Mouse (Mus musculus): ENCODE results near the gene Wnt16. TPM values are rescaled to one million over a fixed set of nuclear protein-coding genes. Genes with fewer than 3 reads are reported as not detected.

Gene Wnt16
- polyA plus RNA-seq, 1 experiment from 2014 or later: 1.0 TPM

DNA sequence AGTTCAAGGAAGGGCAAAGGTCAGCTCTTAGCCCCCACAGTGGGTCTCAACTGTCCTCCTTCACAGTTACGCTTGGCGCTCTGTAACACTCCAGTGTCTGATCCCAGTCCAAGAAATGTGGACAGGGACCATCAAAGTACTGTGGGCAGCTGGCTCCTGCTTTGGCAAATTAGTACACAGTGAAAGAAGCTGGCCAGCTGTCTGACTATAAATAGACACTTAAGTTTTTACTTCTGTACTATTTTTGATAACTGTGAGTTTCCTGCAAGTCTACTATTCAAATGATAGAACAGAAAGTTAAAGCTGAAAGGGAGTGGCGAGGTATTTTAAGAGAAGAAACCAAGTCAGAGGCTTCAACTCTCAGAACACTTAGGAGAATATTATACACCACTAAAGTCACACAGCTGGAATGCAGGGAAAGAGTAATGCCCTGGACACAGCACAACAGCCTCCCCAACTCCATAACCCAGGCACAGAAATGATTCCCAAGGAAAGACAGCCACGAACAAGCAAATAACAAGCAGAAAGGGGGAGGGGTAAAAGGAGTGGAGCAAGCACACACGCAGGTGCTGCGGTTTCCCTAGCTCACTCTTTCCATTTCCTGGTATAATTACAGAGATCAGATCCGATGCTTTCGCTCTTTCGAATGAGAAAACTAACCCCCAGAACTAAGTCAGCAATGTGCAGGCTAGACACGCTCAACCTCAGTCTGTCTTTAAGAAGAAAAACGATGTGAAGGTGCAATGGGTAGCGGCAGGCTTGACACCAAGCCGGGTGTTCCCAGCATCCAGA is 42.3 kb downstream of the Wnt16 start:
- no peaks in the 10 kb centered on the region for H3K9me3 ChIP-seq (replicated peaks; ENCODE audit: control insufficient read depth, low read length)
- H3K4me1 ChIP-seq (ENCODE audit: control insufficient read depth, insufficient read depth, low read length): no peaks in the 10 kb centered on the region; the same call in 1 of the 2 replicates
- H3K36me3 ChIP-seq (ENCODE audit: control insufficient read depth, insufficient read depth, low read length): no peaks in the 10 kb centered on the region
- 85% methylated on average over 13 of the region's 13 CpGs for WGBS (ENCODE audit: insufficient replicate concordance)
- no peak overlapping the region for H3K9ac ChIP-seq (ENCODE audit: low read depth, low read length)
- no peak overlapping the region for H3K4me2 ChIP-seq
- H3K27me3 ChIP-seq (ENCODE audit: control insufficient read depth, insufficient read depth, low read length): no peaks in the 10 kb centered on the region
- H3K4me3 ChIP-seq (ENCODE audit: low read depth, low read length): no peak overlapping the region
- H3K27ac ChIP-seq (ENCODE audit: low read depth, low read length): no peak overlapping the region
- no peak for ATAC-seq (replicated peaks; ENCODE audit: insufficient number of reproducible peaks, low FRiP score, low TSS enrichment)

DNA sequence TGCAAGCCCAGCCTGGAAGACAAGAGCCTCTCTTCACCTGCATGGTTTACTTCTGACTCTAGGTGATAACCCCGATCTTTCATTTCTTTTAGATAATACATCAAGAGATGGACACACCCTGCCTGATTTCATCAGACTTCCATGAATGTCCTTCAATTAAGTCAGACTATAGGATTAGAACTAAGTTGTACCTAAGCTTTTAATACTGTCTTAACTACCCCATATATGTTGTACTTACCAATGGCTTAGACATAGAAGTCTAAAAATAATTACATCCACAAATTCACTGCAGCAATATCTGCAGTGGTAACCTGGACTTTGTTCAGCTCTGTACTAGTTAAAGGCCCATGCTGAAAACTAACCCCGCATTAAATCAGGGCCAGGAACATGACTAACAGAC is 44.5 kb downstream of the Wnt16 start:
- Histone ChIP-seq H3K9ac (ENCODE audit: low read depth, low read length) (no peak overlapping the region), H3K27ac (ENCODE audit: low read depth, low read length) (no peak overlapping the region), H3K4me1 (ENCODE audit: control insufficient read depth, insufficient read depth, low read length) (no peaks in the 10 kb centered on the region; the same call in 1 of the 2 replicates), H3K36me3 (ENCODE audit: control insufficient read depth, insufficient read depth, low read length) (no peaks in the 10 kb centered on the region), H3K4me3 (ENCODE audit: low read depth, low read length) (no peak overlapping the region), H3K4me2 (no peak overlapping the region), H3K27me3 (ENCODE audit: control insufficient read depth, insufficient read depth, low read length) (no peaks in the 10 kb centered on the region), H3K9me3 (replicated peaks; ENCODE audit: control insufficient read depth, low read length) (no peaks in the 10 kb centered on the region)
- WGBS (ENCODE audit: insufficient replicate concordance): 93% methylated on average over 2 of the region's 2 CpGs
- ATAC-seq (replicated peaks; ENCODE audit: insufficient number of reproducible peaks, low FRiP score, low TSS enrichment): no peak

GRCm38 (mm10) chr6:22339763-22340542 is 51.9 kb downstream of the Wnt16 start:
- Histone ChIP-seq H3K27ac (ENCODE audit: low read depth, low read length) (no peak overlapping the region), H3K27me3 (ENCODE audit: control insufficient read depth, insufficient read depth, low read length) (no peaks in the 10 kb centered on the region), H3K4me1 (ENCODE audit: control insufficient read depth, insufficient read depth, low read length) (peaks cover 8% of the 10 kb centered on the region), H3K4me2 (no peak overlapping the region), H3K4me3 (ENCODE audit: low read depth, low read length) (no peak overlapping the region), H3K9ac (ENCODE audit: low read depth, low read length) (no peak overlapping the region), H3K9me3 (replicated peaks; ENCODE audit: control insufficient read depth, low read length) (no peaks in the 10 kb centered on the region), H3K36me3 (ENCODE audit: control insufficient read depth, insufficient read depth, low read length) (0 out of 2 replicates have a peak, but pooled peaks cover 4% of the 10 kb centered on the region)
- no peak for ATAC-seq (replicated peaks; ENCODE audit: insufficient number of reproducible peaks, low FRiP score, low TSS enrichment)
- 79% methylated on average over 15 of the region's 15 CpGs for WGBS (ENCODE audit: insufficient replicate concordance)

DNA sequence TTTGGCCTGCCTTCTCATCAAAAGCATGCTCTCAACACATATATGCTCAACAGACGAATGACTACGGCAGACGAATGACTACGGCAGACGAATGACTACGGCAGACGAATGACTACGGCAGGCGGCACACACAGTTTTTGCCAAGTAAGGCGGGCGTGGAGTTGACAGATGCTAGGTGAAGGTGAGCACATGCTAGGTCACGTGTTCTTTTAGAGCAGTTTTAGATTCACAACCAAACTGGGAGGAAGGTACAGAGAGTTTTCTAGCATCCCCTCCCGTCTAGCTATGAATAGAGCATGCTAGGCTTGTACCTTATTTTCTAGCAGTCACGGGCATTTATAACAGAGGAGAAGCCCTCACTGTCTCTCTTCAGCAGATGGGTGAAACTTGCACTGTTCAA is 52.8 kb downstream of the Wnt16 start:
- Histone ChIP-seq H3K9ac (ENCODE audit: low read depth, low read length) (no peak overlapping the region), H3K36me3 (ENCODE audit: control insufficient read depth, insufficient read depth, low read length) (0 out of 2 replicates have a peak, but pooled peaks cover 4% of the 10 kb centered on the region), H3K4me2 (no peak overlapping the region), H3K4me3 (ENCODE audit: low read depth, low read length) (no peak overlapping the region), H3K27me3 (ENCODE audit: control insufficient read depth, insufficient read depth, low read length) (no peaks in the 10 kb centered on the region), H3K27ac (ENCODE audit: low read depth, low read length) (no peak overlapping the region), H3K4me1 (ENCODE audit: control insufficient read depth, insufficient read depth, low read length) (peaks cover 9% of the 10 kb centered on the region), H3K9me3 (replicated peaks; ENCODE audit: control insufficient read depth, low read length) (no peaks in the 10 kb centered on the region)
- ATAC-seq (replicated peaks; ENCODE audit: insufficient number of reproducible peaks, low FRiP score, low TSS enrichment): no peak
- WGBS (ENCODE audit: insufficient replicate concordance): 87% methylated on average over 14 of the region's 14 CpGs

DNA sequence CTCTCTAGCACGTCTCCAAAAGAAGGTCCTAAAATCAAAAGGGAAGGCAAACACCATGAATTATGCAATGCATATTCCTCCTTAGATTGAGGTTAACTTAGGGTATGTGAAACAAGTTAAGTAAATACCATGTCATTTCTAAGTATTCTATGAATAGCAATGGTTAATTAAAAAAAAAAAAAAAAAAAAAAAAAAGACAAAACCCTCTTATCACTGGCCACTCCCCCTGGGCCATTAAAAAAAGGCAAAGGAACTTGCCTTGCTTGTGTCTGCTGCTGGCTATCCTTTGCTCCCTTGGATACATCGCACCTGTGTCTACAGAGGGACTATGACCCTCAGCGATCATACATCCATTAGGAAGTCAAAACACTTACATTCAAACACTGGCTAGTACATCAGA is 55.3 kb downstream of the Wnt16 start:
- ATAC-seq (replicated peaks; ENCODE audit: insufficient number of reproducible peaks, low FRiP score, low TSS enrichment): no peak
- no peak overlapping the region for H3K27ac ChIP-seq (ENCODE audit: low read depth, low read length)
- no peak overlapping the region for H3K9ac ChIP-seq (ENCODE audit: low read depth, low read length)
- H3K4me3 ChIP-seq (ENCODE audit: low read depth, low read length): no peak overlapping the region
- peaks cover 18% of the 10 kb centered on the region for H3K4me1 ChIP-seq (ENCODE audit: control insufficient read depth, insufficient read depth, low read length)
- no peaks in the 10 kb centered on the region for H3K27me3 ChIP-seq (ENCODE audit: control insufficient read depth, insufficient read depth, low read length)
- no peaks in the 10 kb centered on the region for H3K9me3 ChIP-seq (replicated peaks; ENCODE audit: control insufficient read depth, low read length)
- H3K4me2 ChIP-seq: no peak overlapping the region
- 87% methylated on average over 3 of the region's 3 CpGs for WGBS (ENCODE audit: insufficient replicate concordance)
- H3K36me3 ChIP-seq (ENCODE audit: control insufficient read depth, insufficient read depth, low read length): 0 out of 2 replicates have a peak, but pooled peaks cover 4% of the 10 kb centered on the region

- WGBS (ENCODE audit: insufficient replicate concordance): 87% methylated on average over 6 of the region's 6 CpGs
- Histone ChIP-seq H3K4me1 (ENCODE audit: control insufficient read depth, insufficient read depth, low read length) (peaks cover 18% of the 10 kb centered on the region), H3K36me3 (ENCODE audit: control insufficient read depth, insufficient read depth, low read length) (0 out of 2 replicates have a peak, but pooled peaks cover 4% of the 10 kb centered on the region), H3K4me2 (no peak overlapping the region), H3K9ac (ENCODE audit: low read depth, low read length) (no peak overlapping the region), H3K9me3 (replicated peaks; ENCODE audit: control insufficient read depth, low read length) (no peaks in the 10 kb centered on the region), H3K4me3 (ENCODE audit: low read depth, low read length) (no peak overlapping the region), H3K27me3 (ENCODE audit: control insufficient read depth, insufficient read depth, low read length) (no peaks in the 10 kb centered on the region), H3K27ac (ENCODE audit: low read depth, low read length) (no peak overlapping the region)
- no peak for ATAC-seq (replicated peaks; ENCODE audit: insufficient number of reproducible peaks, low FRiP score, low TSS enrichment)
Measured at GRCm38 (mm10) chr6:22343706-22344105, 55.7 kb downstream of the Wnt16 start.

GRCm38 (mm10) chr6:22344443-22344842 is 56.4 kb downstream of the Wnt16 start:
- no peak for ATAC-seq (replicated peaks; ENCODE audit: insufficient number of reproducible peaks, low FRiP score, low TSS enrichment)
- Histone ChIP-seq H3K4me1 (ENCODE audit: control insufficient read depth, insufficient read depth, low read length) (peaks cover 18% of the 10 kb centered on the region), H3K27ac (ENCODE audit: low read depth, low read length) (no peak overlapping the region), H3K36me3 (ENCODE audit: control insufficient read depth, insufficient read depth, low read length) (0 out of 2 replicates have a peak, but pooled peaks cover 4% of the 10 kb centered on the region), H3K9me3 (replicated peaks; ENCODE audit: control insufficient read depth, low read length) (no peaks in the 10 kb centered on the region), H3K4me3 (ENCODE audit: low read depth, low read length) (no peak overlapping the region), H3K9ac (ENCODE audit: low read depth, low read length) (no peak overlapping the region), H3K27me3 (ENCODE audit: control insufficient read depth, insufficient read depth, low read length) (no peaks in the 10 kb centered on the region), H3K4me2 (no peak overlapping the region)
- 38% methylated on average over 6 of the region's 6 CpGs for WGBS (ENCODE audit: insufficient replicate concordance)

- Histone ChIP-seq H3K27me3 (ENCODE audit: control insufficient read depth, insufficient read depth, low read length) (no peaks in the 10 kb centered on the region), H3K27ac (ENCODE audit: low read depth, low read length) (no peak overlapping the region), H3K4me1 (ENCODE audit: control insufficient read depth, insufficient read depth, low read length) (peaks cover 22% of the 10 kb centered on the region), H3K9me3 (replicated peaks; ENCODE audit: control insufficient read depth, low read length) (no peaks in the 10 kb centered on the region), H3K9ac (ENCODE audit: low read depth, low read length) (no peak overlapping the region), H3K36me3 (ENCODE audit: control insufficient read depth, insufficient read depth, low read length) (no peaks in the 10 kb centered on the region), H3K4me2 (no peak overlapping the region), H3K4me3 (ENCODE audit: low read depth, low read length) (no peak overlapping the region)
- WGBS (ENCODE audit: insufficient replicate concordance): 59% methylated on average over 8 of the region's 8 CpGs
- no peak for ATAC-seq (replicated peaks; ENCODE audit: insufficient number of reproducible peaks, low FRiP score, low TSS enrichment)
Measured at GRCm38 (mm10) chr6:22347132-22347902, 59.3 kb downstream of the Wnt16 start.
